Mouse (Mus musculus): ENCODE measurements around the gene Hivep3. TPM values are rescaled to one million over a fixed set of nuclear protein-coding genes. Genes with fewer than 3 reads are reported as not detected.

Hivep3 gene
- total and polyA plus RNA-seq, 3 experiments: 14.4 to 32.3 (median 21.2) TPM

GRCm38 (mm10) chr4:119962066-119962465 lies 228.5 kb downstream of the Hivep3 start:
- Histone ChIP-seq H3K9me3 (replicated peaks; ENCODE audit: low read length) (no peaks in the 10 kb centered on the region), H3K4me1 (ENCODE audit: control insufficient read depth in 1 of 2, insufficient read depth in 2 of 2) (peaks cover 80 to 95% of the 10 kb centered on the region in 2 experiments)
- TF ChIP-seq UBTF (IDR thresholded peaks at IDR 0.05; ENCODE audit: low read depth, low read length) (no peak), MEF2A (IDR thresholded peaks at IDR 0.05; ENCODE audit: borderline replicate concordance, low read depth, low read length) (peak; percentile 63; the same call in 1 of the 2 replicates), TBP (conservative IDR thresholded peaks at IDR 0.05; ENCODE audit: low read depth, low read length) (no peak), MAZ (IDR thresholded peaks at IDR 0.05; ENCODE audit: low read depth, low read length) (no peak), POLR2A (IDR thresholded peaks at IDR 0.05; ENCODE audit: low read depth, low read length) (no peak), ELF1 (IDR thresholded peaks at IDR 0.05; ENCODE audit: low read depth, low read length) (0 out of 2 replicates have a peak, but pooled peaks have one; percentile 35), MXI1 (IDR thresholded peaks at IDR 0.05; ENCODE audit: low read depth, low read length) (peak; percentile 45; the same call in 1 of the 2 replicates), E2F4 (IDR thresholded peaks at IDR 0.05; ENCODE audit: insufficient replicate concordance, low read depth, low read length) (no peak), EP300 (IDR thresholded peaks at IDR 0.05; ENCODE audit: low read length) (no peak), ZC3H11A (IDR thresholded peaks at IDR 0.05; ENCODE audit: low read depth, low read length) (peak; percentile 81), HCFC1 (IDR thresholded peaks at IDR 0.05; ENCODE audit: low read depth, low read length) (no peak), ZNF384 (IDR thresholded peaks at IDR 0.05; ENCODE audit: low read depth, low read length) (no peak), RAD21 (IDR thresholded peaks at IDR 0.05; ENCODE audit: low read depth, low read length) (peak; percentile 87), BHLHE40 (IDR thresholded peaks at IDR 0.05; ENCODE audit: low read depth, low read length) (no peak; the same call in 1 of the 2 replicates), ZMIZ1 (IDR thresholded peaks at IDR 0.05; ENCODE audit: low read depth, low read length) (no peak), CTCF (conservative IDR thresholded peaks at IDR 0.05 in 1 of 2, IDR thresholded peaks at IDR 0.05 in 1 of 2; ENCODE audit: low read depth in 2 of 2, low read length in 2 of 2) (peak in 1 of 2 experiments; percentile 79; a peak in 3 of 4 replicates), PAX5 (IDR thresholded peaks at IDR 0.05; ENCODE audit: low read length) (no peak), CHD2 (IDR thresholded peaks at IDR 0.05; ENCODE audit: low read length) (no peak), IRF4 (IDR thresholded peaks at IDR 0.05; ENCODE audit: low read depth, low read length) (peak; percentile 51), ZKSCAN1 (IDR thresholded peaks at IDR 0.05; ENCODE audit: borderline replicate concordance, low read depth, low read length) (no peak), KAT2A (IDR thresholded peaks at IDR 0.05; ENCODE audit: insufficient replicate concordance, low read length) (no peak), NELFE (IDR thresholded peaks at IDR 0.05; ENCODE audit: low read depth, low read length) (0 out of 2 replicates have a peak, but pooled peaks have one; percentile 27), JUN (IDR thresholded peaks at IDR 0.05; ENCODE audit: insufficient read depth, low read depth, low read length) (no peak), USF1 (IDR thresholded peaks at IDR 0.05; ENCODE audit: low read depth, low read length) (no peak), USF2 (conservative IDR thresholded peaks at IDR 0.05; ENCODE audit: low read depth, low read length) (no peak), MAX (IDR thresholded peaks at IDR 0.05; ENCODE audit: low read length) (no peak), SIN3A (IDR thresholded peaks at IDR 0.05; ENCODE audit: low read length) (no peak), RCOR1 (conservative IDR thresholded peaks at IDR 0.05; ENCODE audit: low read depth, low read length) (no peak), ETS1 (conservative IDR thresholded peaks at IDR 0.05; ENCODE audit: low read depth, low read length) (no peak; the same call in 1 of the 2 replicates), GABPA (IDR thresholded peaks at IDR 0.05; ENCODE audit: insufficient replicate concordance, low read depth, low read length) (no peak), SMC3 (IDR thresholded peaks at IDR 0.05; ENCODE audit: low read depth, low read length) (peak; percentile 91), MAFK (IDR thresholded peaks at IDR 0.05; ENCODE audit: insufficient replicate concordance, low read length) (no peak), JUND (conservative IDR thresholded peaks at IDR 0.05; ENCODE audit: low read depth, low read length) (no peak), TCF12 (IDR thresholded peaks at IDR 0.05; ENCODE audit: low read depth, low read length) (peak; percentile 26; the same call in 1 of the 2 replicates), NRF1 (IDR thresholded peaks at IDR 0.05; ENCODE audit: low read depth, low read length) (no peak), MYC (IDR thresholded peaks at IDR 0.05; ENCODE audit: low read depth, low read length) (peak; percentile 71), CHD1 (IDR thresholded peaks at IDR 0.05; ENCODE audit: low read depth, low read length) (no peak), POLR2AphosphoS2 (IDR thresholded peaks at IDR 0.05; ENCODE audit: low read depth, low read length) (no peak)

More at GRCm38 (mm10) chr4:119962066-119962465, 228.5 kb downstream of the Hivep3 start:
- no peaks in the 10 kb centered on the region for H3K79me2 ChIP-seq (replicated peaks; ENCODE audit: control insufficient read depth, extremely low read depth, insufficient read depth, poor library complexity, severe bottlenecking)
- no peak overlapping the region for H3K4me3 ChIP-seq (replicated peaks in 1 of 3; ENCODE audit: low read depth in 2 of 3, low read length in 2 of 3, poor library complexity in 1 of 3)
- no peak for DNase-seq (ENCODE audit: extremely low read depth)
- in situ Hi-C loops (cut with MboI; ENCODE audit: low pct_ligation_motif_present, low pct_unique_long_range_greater_than_20kb, low sequenced_read_pairs): no loop called here
- H3K9ac ChIP-seq (ENCODE audit: insufficient read depth, low read depth): no peak overlapping the region
- H3K27ac ChIP-seq (ENCODE audit: insufficient read depth, low read depth): peak overlapping the region; percentile 93; the same call in 1 of the 2 replicates
- H3K27me3 ChIP-seq (replicated peaks): no peaks in the 10 kb centered on the region
- H3K36me3 ChIP-seq (replicated peaks in 1 of 2; ENCODE audit: control insufficient read depth in 1 of 2, insufficient read depth in 1 of 2, low read length in 1 of 2): no peaks in the 10 kb centered on the region
- dilution Hi-C loops (cut with MboI; ENCODE audit: extremely low pct_ligation_motif_present, extremely low pct_unique_long_range_greater_than_20kb, low sequenced_read_pairs): no loop called here
- H3K4me2 ChIP-seq (ENCODE audit: insufficient read depth, low read depth, poor library complexity, severe bottlenecking): no peak overlapping the region
